Mouse (Mus musculus) MEL (cell line): ENCODE data around the gene Vtcn1. TPM values are rescaled to one million over a fixed set of nuclear protein-coding genes. Genes with fewer than 3 reads are reported as not detected.

Experiments
- DNase-seq: peaks from one replicate; pipeline ENCODE4 v3.0.0; 2011; ENCODE audit warnings: low read depth, low spot score
- H3K27ac ChIP-seq: 2 replicates; pipeline ENCODE4 v1.5.1; 2012; ENCODE audit warnings: low read depth, mild to moderate bottlenecking, control low read depth, low read length, moderate library complexity; ENCODE audit not compliant: control insufficient read depth
- H3K27me3 ChIP-seq, 2 experiments: fragments of 150-350 bp in 1 of 2; sonication (generic) in 1 of 2; 2 replicates each; pipeline ENCODE4 v1.6.1; 2012; ENCODE audit warnings: low read length in 2 of 2, mild to moderate bottlenecking in 2 of 2, improper control_type of control experiment in 1 of 2, moderate library complexity in 1 of 2; ENCODE audit not compliant: insufficient read depth in 2 of 2, control insufficient read depth in 1 of 2
- H3K36me3 ChIP-seq, 2 experiments: 2 replicates each; pipeline ENCODE4 v1.6.1; 2012 to 2014; ENCODE audit warnings: low read length in 2 of 2, improper control_type of control experiment in 1 of 2, inconsistent platforms in 1 of 2, mild to moderate bottlenecking in 1 of 2; ENCODE audit not compliant: insufficient read depth in 2 of 2, control insufficient read depth in 1 of 2
- H3K4me1 ChIP-seq, 2 experiments: fragments of 150-350 bp in 1 of 2; sonication (generic) in 1 of 2; 2 replicates each; pipeline ENCODE4 v1.6.1; 2012; ENCODE audit warnings: low read length in 2 of 2, improper control_type of control experiment in 1 of 2, mild to moderate bottlenecking in 1 of 2; ENCODE audit not compliant: insufficient read depth in 2 of 2, control insufficient read depth in 1 of 2
- H3K4me3 ChIP-seq, 2 experiments: fragments of 150-350 bp in 1 of 2; sonication (generic) in 1 of 2; 2 replicates each; pipeline ENCODE4 v1.5.1; 2012; ENCODE audit warnings: low read depth in 2 of 2, low read length in 2 of 2, mild to moderate bottlenecking in 2 of 2, moderate library complexity in 2 of 2, control low read depth in 1 of 2, improper control_type of control experiment in 1 of 2; ENCODE audit not compliant: control insufficient read depth in 1 of 2, insufficient read depth in 1 of 2
- H3K79me2 ChIP-seq: 2 replicates; pipeline ENCODE4 v1.6.1; 2012; ENCODE audit warnings: mild to moderate bottlenecking, low read length, moderate library complexity; ENCODE audit not compliant: control insufficient read depth, poor library complexity, insufficient read depth
- H3K9ac ChIP-seq: 2 replicates; pipeline ENCODE4 v1.6.1; 2012; ENCODE audit warnings: low read depth, mild to moderate bottlenecking, control low read depth, low read length, moderate library complexity; ENCODE audit not compliant: control insufficient read depth, poor library complexity, severe bottlenecking
- H3K9me3 ChIP-seq: fragments of 150-350 bp; sonication (generic); replicated peaks from 2 replicates; pipeline ENCODE4 v1.6.1; 2012; ENCODE audit warnings: mild to moderate bottlenecking, low read length, improper control_type of control experiment, moderate library complexity; ENCODE audit not compliant: insufficient read depth
- CHD1 ChIP-seq: IDR thresholded peaks from 2 replicates; pipeline ENCODE4 v1.6.1; 2012; ENCODE audit warnings: low read depth, mild to moderate bottlenecking, inconsistent platforms, low read length, improper control_type of control experiment
- GABPA ChIP-seq: IDR thresholded peaks from 2 replicates; pipeline ENCODE4 v1.6.1; 2012; ENCODE audit warnings: low read depth, mild to moderate bottlenecking, inconsistent platforms, low read length, improper control_type of control experiment, moderate library complexity
- GATA1 ChIP-seq: IDR thresholded peaks from 2 replicates; pipeline ENCODE4 v1.6.1; 2011; ENCODE audit warnings: low read depth, low read length, improper control_type of control experiment
- HCFC1 ChIP-seq: IDR thresholded peaks from 2 replicates; pipeline ENCODE4 v1.6.1; 2012; ENCODE audit warnings: low read depth, mild to moderate bottlenecking, inconsistent platforms, low read length, improper control_type of control experiment, moderate library complexity
- MAFK ChIP-seq: IDR thresholded peaks from 2 replicates; pipeline ENCODE4 v1.6.1; 2011; ENCODE audit warnings: low read depth, mild to moderate bottlenecking, low read length, improper control_type of control experiment, borderline replicate concordance
- MAZ ChIP-seq: IDR thresholded peaks from 2 replicates; pipeline ENCODE4 v1.6.1; 2012; ENCODE audit warnings: low read depth, mild to moderate bottlenecking, inconsistent platforms, low read length, improper control_type of control experiment
- MEF2A ChIP-seq: IDR thresholded peaks from 2 replicates; pipeline ENCODE4 v1.6.1; 2014; ENCODE audit warnings: low read depth, mild to moderate bottlenecking, inconsistent platforms, low read length, improper control_type of control experiment; ENCODE audit not compliant: poor library complexity, insufficient replicate concordance, severe bottlenecking; ENCODE audit errors: extremely low read depth
- MYC ChIP-seq: IDR thresholded peaks from 2 replicates; pipeline ENCODE4 v1.6.1; 2011; ENCODE audit warnings: low read depth, mild to moderate bottlenecking, low read length, improper control_type of control experiment, moderate library complexity
- POLR2A ChIP-seq, 2 experiments: IDR thresholded peaks; 2 replicates each; pipeline ENCODE4 v1.6.1; 2011 to 2012; ENCODE audit warnings: low read length in 2 of 2, mild to moderate bottlenecking in 2 of 2, control low read depth in 1 of 2, improper control_type of control experiment in 1 of 2, low read depth in 1 of 2, moderate library complexity in 1 of 2; ENCODE audit not compliant: control insufficient read depth in 1 of 2, insufficient read depth in 1 of 2, poor library complexity in 1 of 2
- POLR2AphosphoS2 ChIP-seq: IDR thresholded peaks from 2 replicates; pipeline ENCODE4 v1.6.1; 2011; ENCODE audit warnings: low read length, improper control_type of control experiment
- SIN3A ChIP-seq: IDR thresholded peaks from 2 replicates; pipeline ENCODE4 v1.6.1; 2012; ENCODE audit warnings: low read length, improper control_type of control experiment, inconsistent platforms
- SMC3 ChIP-seq: IDR thresholded peaks from 2 replicates; pipeline ENCODE4 v1.6.1; 2011; ENCODE audit warnings: low read depth, low read length, improper control_type of control experiment
- ZC3H11A ChIP-seq: IDR thresholded peaks from 2 replicates; pipeline ENCODE4 v1.6.1; 2012; ENCODE audit warnings: low read depth, mild to moderate bottlenecking, inconsistent platforms, low read length, improper control_type of control experiment
- ZKSCAN1 ChIP-seq: IDR thresholded peaks from 2 replicates; pipeline ENCODE4 v1.6.1; 2012; ENCODE audit warnings: low read depth, mild to moderate bottlenecking, inconsistent platforms, low read length, improper control_type of control experiment, moderate library complexity
- polyA plus RNA-seq, 2 experiments: library from polyadenylated mRNA; stranded (reverse) in 1 of 2; unstranded in 1 of 2; fragments of >175 nt in 1 of 2; fragments of >200 nt in 1 of 2; gene quantifications; 2 replicates each; pipeline versions ENCODE4 v1.2.1 to v1.2.4; 2012; ENCODE audit warnings: low replicate concordance in 2 of 2, low read depth in 1 of 2; ENCODE audit not compliant: insufficient read length in 2 of 2, insufficient read depth in 1 of 2, missing spikeins in 1 of 2
- total RNA-seq: library from RNA; depleted of rRNA; stranded (reverse); fragments of 300-350 nt; gene quantifications from 2 replicates; pipeline ENCODE4 v1.2.3, GENCODE M21; 2012

Vtcn1 gene
- total and polyA plus RNA-seq, 3 experiments = not detected

- Histone ChIP-seq H3K4me3 (no peak overlapping the region), H3K27ac (no peak overlapping the region), H3K36me3 (no peaks in the 10 kb centered on the region), H3K4me1 (peaks cover 0 to 5% of the 10 kb centered on the region in 2 experiments; a peak in 2 of 4 replicates), H3K27me3 (peaks cover 0 to 2% of the 10 kb centered on the region in 2 experiments; a peak in 1 of 4 replicates), H3K79me2 (no peaks in the 10 kb centered on the region), H3K9ac (no peak overlapping the region), H3K9me3 (no peaks in the 10 kb centered on the region)
- no peak for DNase-seq
- TF ChIP-seq ZKSCAN1 (no peak), MAZ (no peak), CHD1 (no peak)
Measured at GRCm38 (mm10) chr3:100797166-100798145, 27.8 kb upstream of the Vtcn1 start.

- TF ChIP-seq SIN3A (no peak), MAFK (no peak), POLR2A (IDR thresholded peaks at IDR 0.05; ENCODE audit: control insufficient read depth in 1 of 2, insufficient read depth in 1 of 2, low read depth in 1 of 2, low read length in 2 of 2, poor library complexity in 1 of 2) (no peak), POLR2AphosphoS2 (no peak), MEF2A (no peak), HCFC1 (no peak), SMC3 (no peak), GATA1 (no peak), MYC (no peak), ZC3H11A (no peak), GABPA (no peak)
- H3K27ac ChIP-seq = no peak overlapping the region
- peaks cover 0 to 2% of the 10 kb centered on the region in 2 experiments; a peak in 1 of 4 replicates for H3K27me3 ChIP-seq
- H3K4me1 ChIP-seq = no peaks in the 10 kb centered on the region
- H3K9me3 ChIP-seq = no peaks in the 10 kb centered on the region
- DNase-seq = no peak
- H3K79me2 ChIP-seq = no peaks in the 10 kb centered on the region
- H3K36me3 ChIP-seq = no peaks in the 10 kb centered on the region
- no peak overlapping the region for H3K4me3 ChIP-seq
- no peak overlapping the region for H3K9ac ChIP-seq
Measured at GRCm38 (mm10) chr3:100798872-100799422, 26.3 kb upstream of the Vtcn1 start.
